Mouse (Mus musculus) monocyte, adult 2 months (primary cell): ENCODE measurements around the gene Tmem97.
A peak's percentile ranks its signal among the peaks of the same experiment; 100 is the strongest.
"Not testable (repeated sequence)": the region's sequence is repeated elsewhere in the genome, so short reads cannot be mapped to it uniquely, and the experiment has no call there.

ENCODE experiments used
- DNase-seq, 2 experiments: peaks; one replicate each; pipeline ENCODE4 v3.0.0; 2022; ENCODE audit warnings: low spot score in 2 of 2, low read depth in 1 of 2

Gene Tmem97

DNA sequence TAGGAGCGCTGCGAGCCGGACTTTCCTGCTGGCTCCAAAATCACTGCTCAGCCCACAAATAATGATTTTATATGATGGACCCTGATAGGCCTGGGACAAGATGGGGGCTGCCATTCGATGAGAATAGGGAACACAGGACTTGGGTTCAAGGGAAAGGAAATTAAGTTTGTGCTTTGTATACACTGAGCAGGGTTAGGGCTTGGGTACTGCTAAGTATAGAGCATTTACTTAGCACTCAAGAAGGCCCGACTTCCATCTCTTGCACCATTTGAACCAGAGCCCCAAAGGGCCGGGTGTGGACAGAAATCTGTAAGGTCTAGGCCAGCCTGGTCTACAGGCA lies 452 bp upstream of the Tmem97 start:
- DNase-seq = no peak

DNA sequence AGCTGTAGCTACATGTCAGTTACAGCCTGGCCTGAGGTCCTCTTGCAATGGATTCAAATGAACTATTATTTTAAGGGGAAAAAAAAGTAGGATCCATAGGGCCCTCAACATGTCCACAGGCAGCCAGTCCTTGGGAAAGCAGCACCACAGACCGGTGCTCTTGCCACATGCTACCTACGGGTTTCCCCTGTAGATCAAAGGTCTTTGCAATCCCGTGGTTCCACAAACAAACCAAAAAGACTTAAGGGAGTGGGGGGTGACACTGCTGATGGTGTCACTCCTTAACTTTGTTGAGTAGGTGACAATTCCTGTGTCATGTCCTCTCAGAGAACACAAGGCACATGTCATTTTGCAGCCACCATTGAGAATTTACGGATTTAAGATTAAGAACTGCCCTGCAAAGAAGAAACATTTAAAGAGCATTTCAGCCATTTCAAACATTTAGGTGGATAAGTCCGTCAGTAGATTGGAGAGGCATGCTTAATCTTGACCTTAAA lies 1.0 kb downstream of the Tmem97 start:
- DNase-seq = no peak

DNA sequence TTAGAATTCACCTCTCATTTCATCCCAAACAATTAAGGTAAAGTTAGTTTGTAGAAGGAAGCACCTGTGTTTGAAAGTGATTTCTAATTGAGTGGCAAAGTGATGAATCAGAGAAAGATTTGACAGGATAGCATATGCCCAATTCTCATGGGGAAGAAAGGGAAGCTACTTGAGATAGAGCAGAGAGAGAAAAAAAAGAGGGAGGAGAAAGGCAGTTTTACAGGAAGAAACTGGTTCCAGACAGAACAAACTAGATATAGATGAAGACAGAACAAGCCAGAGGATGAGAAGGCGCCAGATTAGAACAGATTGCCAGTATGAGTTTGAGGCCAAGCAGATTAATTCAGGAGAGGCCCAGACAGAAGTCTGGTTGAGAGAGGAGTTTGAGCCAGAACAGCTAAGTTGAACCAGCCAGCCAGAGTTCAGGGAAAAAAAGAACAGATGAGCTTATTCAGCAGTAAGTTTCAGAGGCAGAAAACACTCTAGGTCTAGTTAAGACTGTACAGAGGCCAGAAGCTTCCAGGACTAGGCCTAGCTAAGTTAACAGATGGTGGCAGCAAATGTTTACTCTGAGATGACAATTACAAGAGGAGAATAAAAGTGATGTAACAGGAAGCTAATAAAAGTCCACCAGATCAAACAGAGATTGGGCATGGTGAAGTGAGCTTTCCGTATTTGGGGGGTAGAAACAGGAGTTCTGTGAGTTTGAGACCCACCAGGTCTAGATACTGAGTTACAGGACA lies 2.7 kb downstream of the Tmem97 start:
- no peak for DNase-seq

DNA sequence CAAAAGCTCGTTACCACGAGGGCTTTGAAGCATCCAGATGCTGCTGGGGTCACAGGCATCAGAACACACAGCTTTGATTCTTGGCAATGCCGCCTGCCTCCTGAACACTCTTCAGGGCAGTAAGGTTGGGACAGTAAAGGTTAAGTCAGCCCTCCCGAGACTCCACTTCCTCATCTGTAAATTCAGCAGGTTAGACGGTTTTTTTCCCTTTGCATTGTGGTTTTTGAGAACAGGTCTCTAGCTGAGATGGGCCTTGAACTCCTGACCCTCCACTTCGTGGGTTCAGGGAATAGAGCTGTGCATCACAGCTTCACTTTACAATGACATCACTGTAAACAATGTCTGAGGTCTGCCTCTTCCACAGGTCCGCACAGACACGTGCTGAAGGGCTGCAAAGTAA lies 5.4 kb downstream of the Tmem97 start:
- no peak for DNase-seq

DNA sequence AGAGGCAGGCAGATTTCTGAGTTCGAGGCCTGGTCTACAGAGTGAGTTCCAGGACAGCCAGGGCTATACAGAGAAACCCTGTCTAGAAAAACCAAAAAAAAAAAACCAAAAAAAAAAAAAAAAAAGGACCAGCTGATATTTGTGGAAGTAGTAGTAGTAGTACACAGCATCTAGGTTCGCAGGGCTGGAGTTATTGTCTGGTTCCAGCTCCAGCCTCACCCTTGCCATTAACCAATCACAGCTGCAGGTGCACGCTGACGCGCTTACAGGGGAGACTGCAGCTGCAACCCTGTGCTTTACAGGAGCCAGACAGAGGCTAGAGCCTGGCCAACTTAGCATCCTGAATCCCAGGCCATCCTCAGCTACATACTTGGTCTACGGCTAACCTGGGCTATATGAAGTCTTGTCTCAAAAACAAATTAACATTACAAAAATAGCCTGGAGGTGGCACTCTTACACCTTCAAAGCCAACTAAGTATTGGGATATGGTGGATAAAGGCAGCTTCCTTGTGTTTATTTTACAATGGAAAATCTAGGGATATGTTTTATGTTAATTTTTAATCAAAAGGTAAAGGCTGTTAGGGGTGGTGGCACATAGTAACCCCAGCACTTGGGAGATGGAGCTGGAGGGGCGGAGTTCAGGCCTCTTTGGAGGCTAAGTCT lies 6.0 kb downstream of the Tmem97 start:
- no peak for DNase-seq

DNA sequence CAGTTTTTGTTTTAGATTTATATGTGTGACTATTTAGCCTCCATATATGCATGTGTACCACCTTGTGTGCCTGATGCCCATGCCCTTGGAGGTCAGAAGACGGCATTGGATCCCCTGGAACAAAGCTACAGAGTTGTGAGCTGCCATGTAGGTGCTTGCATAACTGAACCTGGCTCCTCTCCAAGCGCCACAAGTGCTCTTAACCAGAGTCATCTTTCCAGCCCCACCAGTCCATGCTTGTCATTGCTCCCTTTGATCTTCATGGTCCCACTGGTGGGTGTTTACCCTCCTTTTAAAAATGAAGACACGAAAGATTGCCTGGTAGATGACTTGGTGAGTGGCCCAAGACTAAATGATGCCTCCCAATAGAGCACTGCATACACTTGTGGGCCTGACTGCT lies 10.2 kb downstream of the Tmem97 start:
- DNase-seq = no peak

DNA sequence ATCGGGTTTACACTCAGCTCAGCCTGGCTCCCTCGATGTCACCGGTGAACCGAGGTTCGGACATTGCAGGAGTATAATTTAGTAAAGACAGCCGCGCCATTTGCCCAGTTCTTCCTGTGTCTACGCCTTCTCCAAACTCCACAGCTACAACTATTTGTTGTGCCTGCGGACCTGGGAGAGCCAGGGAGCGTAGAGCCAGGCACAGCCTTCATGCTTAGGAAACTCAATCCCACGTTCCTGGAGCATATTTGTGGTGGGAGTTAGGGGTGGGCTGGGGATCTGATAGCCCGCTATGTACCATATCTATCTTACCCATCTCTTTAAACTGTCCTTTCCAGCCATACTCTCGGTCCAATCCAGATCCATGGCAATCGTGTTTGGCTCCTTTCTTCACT lies 13.9 kb downstream of the Tmem97 start:
- no peak for DNase-seq

DNA sequence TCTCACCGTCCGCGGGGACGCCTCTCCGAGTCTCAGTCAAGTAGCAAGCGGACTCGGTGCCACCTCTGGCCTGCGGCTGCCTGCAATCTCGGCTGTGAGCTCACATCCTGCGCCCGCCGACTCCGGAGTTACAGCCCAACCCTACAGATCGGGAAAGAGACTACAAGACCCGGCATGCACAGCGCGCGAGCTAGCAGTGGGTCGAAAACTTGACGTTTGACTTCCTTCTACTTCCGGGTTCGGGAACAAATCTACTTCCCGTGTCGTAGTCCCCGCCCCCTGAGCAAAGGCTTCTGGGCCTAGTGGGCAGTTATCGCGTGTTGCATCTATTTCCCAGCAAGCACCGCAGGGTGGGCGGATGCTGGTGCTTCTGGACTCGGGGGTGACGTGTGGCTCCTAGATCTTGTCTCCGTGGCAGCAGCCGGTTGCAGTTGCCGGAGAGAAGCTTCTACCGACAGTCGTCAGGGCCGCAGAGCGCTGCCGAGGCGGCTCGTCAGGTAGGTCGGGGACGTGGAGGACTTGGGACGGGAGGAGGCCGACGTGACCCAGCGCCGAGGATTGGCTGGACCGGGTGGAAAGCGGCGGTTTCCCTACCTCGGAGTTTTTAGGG lies 14.4 kb downstream of the Tmem97 start, which contains the start of the genes Tnfaip1 and Ift20:
TSS of gene Tnfaip1 (minus strand) at position 253 of the 610 bp plus-strand sequence.
TSS of gene Ift20 (plus strand) at position 282 of the 610 bp plus-strand sequence.
- DNase-seq = peak; percentile 95 to 97

DNA sequence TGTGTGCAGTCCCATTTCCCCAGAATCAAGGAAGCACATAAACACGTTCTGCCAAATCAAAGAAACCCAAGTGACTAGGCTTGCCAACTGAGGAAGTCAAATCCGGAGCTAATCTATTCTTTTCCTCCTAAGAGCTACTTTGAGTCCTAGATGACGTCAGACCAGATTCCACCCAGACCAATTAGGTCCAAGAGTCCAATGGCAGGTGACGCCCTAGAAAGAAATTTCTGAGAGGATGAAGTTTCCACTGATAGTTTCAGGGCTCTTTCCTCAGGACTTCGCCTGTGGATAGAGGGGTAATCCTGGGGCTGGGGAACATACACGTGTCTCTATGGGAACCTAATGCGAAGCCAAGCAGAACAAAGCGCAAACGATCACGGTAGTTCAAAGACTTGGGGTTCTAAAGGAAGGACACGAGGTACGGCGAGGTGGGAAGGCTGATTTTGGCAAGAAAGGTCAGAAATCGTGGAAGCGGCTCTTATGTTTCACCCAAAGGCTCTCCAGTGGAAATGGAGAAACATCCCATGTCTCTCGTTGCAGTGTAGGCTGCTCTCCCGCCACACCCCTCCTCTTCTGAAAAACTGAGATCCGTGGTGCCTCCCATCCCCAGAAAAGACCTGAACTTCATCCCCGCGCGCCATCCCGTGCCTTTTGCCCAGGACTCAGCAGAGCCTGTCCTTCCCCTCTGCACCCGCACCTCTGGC lies 15.0 kb downstream of the Tmem97 start:
- peak in 1 of 2 experiments; percentile 27 for DNase-seq

DNA sequence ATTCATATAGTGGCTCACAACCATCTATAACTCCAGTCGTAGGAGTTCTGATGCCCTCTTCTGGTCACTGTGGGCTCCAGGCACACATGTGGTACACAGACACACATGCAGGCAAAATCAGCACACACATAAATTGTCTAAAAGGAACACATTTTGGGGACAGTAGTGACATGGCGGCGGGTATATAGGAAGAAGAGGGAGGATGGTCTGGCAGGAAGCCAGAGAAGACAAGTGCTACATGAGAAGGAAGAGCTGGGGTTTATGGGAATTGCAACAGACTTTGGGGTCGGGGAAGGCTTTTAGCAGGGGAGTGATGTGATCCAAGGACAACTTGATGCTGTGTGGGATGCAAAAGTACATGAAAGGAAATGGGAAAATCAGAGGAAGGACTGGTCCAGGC lies 16.1 kb downstream of the Tmem97 start:
- no peak for DNase-seq

DNA sequence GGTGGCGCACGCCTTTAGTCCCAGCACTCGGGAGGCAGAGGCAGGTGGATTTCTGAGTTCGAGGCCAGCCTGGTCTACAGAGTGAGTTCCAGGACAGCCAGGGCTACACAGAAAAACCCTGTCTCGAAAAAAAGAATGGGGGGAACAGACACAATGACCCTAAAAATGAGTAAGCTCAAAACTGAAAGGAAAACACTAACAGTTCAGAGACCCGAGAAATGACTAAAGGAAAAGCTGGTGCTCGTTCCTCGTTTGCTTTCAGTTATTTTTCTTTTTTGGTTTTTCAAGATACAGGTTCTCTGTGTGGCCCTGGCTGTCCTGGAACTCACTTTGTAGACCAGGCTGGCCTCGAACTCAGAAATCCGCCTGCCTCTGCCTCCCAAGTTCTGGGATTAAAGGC lies 19.1 kb downstream of the Tmem97 start:
- DNase-seq = not testable (repeated sequence)

DNA sequence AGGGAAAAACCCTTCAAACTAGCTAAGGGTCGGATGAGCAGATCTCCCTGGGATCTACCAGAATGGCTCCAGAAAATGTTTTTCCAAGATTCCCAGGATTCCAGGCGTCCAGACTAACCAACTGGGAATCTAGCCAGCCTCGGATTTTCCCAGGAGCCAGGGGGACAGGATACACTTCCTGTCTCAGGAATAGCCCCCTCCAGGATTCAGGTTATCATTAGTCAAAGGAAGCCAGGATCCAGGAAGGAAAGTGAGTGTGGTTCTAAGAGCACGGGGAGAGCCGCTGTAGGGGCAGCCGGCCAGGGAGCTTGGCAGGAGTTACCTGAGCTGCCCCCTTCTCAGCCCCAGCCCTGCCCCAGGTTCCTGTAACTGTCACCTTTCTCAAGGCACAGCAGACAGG lies 19.5 kb downstream of the Tmem97 start:
- DNase-seq = no peak

DNA sequence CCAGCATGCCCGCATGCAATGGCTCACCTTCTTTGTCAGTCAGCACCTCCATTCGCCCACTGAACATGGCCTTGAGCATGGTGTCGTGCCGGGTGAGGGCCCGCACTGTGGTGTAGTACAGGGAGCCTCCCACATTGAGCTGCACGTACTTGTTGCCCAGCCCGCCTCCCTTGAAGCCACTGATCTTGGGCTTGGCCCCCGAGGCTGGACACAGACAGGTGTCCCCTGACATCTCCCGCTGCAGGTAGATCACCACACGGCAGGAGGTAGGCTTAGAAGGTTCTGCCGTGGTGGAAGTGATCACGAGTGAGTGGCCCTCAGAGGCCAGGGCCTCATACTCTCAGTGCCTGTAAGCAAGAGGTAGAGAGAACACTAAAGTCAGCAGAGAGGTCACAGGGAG lies 20.6 kb downstream of the Tmem97 start:
- no peak for DNase-seq

DNA sequence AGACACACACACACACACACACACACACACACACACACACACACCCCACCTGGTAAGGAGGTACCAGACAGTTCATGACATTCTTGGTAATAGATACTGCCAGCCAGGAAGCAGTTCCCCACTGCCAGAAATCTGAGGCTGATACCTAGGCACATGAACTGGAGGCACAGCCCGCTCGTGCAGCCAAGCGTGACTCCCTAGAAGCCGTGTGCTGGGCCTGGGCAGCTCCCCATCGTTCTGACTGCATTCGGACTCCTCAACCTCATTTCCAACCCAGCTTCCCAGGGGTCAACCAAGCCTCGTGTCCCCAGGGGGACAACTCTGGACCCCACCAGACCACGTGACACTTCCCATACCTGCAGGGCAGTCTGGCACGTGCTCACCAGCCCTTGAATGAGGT lies 21.9 kb downstream of the Tmem97 start:
- no peak for DNase-seq

DNA sequence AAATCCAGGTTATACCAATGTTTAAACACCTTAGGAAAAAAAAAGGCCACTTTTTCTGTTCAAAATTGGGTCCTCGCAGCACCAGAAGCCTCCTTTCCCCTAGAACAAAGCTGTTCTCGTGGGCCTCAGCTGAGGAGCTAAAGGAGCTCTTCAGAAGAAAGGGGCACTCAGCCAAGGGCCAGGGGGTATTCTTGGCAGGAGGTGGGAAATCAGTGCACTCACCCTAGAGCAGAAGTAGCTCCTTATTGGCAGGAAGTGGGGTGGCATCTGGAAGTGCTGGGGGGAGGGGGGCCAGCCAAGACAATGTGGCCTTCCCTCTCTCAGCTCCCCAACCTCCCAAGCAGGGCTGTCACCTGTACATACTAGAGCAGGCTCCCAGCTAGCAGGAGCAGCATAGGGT lies 25.7 kb downstream of the Tmem97 start:
- no peak for DNase-seq

DNA sequence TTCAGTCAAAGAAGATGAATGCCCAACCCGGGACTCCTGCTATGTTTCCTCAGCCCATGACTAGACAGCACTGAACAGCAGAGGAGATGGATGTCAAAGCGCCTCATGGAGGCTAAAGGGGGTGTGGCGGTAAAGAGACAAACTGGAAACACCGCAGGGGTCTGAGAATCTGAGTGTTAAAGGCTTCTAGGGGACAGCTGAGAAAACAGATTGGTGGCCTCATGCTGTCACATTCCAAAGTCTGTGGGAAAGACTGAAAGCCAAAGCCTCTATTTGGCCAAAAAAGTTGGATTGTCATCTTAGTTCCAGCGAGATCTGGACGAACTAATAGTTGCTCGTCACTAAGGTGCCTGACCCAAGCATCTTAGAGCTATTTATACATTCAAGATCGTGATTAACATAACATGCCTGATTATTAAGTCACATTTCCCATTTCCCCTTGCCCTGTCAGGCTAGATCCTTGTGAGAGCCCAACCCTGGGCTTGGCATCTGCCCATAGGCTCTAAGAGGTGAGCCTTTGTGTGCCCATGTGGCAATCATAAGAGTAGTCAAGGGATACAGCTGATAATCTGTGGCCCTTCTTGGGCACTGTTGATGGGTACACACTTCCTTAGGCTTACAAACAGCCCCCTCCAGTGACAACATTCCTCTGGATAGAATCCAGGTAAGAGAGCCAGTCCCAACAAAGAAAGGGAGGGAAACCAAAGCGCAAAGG lies 27.2 kb downstream of the Tmem97 start:
- no peak for DNase-seq

DNA sequence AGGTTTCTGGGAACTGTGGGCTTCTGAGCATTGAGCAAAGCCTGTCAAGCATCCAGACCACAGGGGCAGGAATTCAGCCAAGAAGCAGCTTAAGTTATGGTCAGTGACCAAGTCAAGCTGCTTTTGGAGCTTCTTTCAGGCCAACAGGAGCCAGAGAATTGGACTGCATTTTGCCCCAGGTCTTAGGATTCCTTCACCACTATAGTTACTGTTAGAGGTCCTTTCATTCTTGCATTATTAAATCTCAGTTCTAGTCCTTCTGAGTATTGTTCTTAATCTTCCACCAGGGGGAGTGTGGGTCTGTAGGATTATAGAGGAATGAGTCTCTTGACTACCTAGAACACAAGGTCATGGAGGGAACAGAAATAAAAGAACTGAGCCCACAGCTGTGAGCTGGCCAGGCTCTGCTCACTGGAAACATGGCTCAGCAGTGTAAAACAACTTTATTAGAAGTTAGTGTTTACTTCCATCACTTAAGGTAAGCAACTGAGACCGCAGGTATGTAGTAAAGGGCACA lies 28.0 kb downstream of the Tmem97 start:
- no peak for DNase-seq

DNA sequence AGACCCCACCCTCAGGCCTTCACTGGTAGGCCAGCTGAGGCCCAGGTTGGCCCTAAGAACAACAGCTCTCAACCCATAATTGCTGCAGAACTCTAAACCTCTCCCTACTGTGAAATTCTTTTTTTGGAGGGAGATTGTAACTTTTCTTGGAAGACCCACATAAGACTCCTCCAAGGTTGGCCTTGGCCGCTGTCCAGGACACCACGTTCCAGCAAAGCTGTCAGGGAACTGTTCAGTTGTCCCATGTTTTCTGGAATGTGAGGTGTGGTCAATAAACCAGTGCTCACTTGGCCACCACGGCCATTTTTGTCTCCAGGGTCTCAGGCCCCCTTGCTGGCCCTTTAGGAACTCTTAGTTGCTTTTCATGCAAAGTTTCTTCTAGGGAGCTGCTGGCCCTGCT lies 28.7 kb downstream of the Tmem97 start:
- DNase-seq = no peak

DNA sequence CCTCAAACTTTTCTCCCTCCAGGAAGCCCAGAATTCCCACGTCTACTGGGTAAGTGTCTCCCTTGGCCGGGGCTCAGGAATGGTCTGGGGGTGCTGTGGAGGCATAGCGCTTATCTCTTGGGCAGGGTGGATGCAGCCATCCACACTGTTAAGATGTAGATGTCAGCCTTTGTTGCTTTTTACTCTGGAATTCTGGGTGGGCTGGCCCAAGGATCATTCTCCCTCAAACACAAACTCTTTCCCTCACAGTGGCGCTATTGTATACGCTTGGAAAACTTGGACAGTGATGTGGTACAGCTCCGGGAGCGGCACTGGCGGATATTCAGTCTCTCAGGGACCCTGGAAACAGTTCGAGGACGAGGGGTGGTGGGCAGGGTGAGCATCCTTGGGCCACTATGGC lies 31.6 kb downstream of the Tmem97 start:
- no peak for DNase-seq

DNA sequence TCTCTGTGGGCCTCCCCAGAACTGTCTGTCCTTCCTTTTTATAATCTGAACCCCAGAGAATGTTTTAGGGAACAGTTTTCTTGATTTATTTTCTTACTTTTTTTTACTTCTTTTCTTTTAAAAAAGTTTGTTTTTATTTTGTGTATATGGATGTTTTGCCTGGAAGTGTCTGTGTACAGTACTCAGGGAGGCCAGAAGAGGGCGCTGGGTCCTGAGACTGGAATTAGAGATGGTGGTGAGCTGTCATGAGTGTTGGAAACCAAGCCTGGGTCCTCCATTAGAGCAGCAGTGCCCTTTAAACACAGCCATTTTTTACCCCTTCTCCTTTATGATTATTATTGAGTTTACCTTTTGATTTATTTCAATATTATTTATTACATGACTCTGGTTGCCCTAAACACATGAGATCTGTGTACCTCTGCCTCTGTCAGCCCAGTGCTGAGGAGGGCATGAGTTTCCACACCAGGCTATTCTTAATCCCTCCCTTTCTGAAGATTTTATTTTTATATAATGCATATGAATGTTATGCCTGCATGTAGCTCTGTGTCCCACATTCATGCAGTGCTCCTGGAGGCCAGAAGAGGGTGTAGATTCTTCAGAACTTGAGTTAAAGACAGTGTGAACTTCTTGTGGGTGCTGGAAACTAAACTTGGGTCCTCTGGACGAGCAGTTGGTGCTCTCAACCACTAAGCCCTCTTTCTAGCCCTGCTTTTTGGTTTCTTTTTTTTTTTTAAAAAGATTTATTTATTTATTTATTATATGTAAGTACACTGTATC lies 34.8 kb downstream of the Tmem97 start:
- DNase-seq = no peak
